Mouse (Mus musculus): Measurements from ENCODE around the gene Grap2. TPM values are rescaled to one million over a fixed set of nuclear protein-coding genes. Genes with fewer than 3 reads are reported as not detected.

Grap2 gene
- 1 to 10 TPM; 1.0 to 1.6 TPM for total RNA-seq (2021)

DNA sequence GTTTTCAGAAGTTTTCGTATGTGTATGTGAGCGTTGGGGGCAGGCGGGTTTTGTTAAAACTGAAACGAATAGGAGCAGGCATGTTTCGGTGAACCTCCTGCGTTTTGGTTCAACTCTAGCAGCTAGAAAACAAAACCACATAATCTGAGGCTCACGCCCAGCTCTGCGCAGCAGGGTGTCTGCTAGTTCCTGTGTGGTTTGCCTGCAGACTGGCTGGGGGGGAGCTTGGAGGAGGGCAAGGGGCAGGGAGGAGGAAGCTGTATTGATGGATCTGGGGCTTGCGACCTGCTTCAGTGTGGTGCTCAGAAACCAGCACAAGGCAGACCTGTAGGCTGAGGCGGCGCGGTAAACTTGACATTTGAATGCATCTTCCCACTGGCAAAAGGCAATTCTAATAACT lies at the start of gene Grap2:
Grap2 (plus strand) TSS at position 304 of the 400 bp plus-strand sequence.
- no peak for DNase-seq (ENCODE audit: low spot score)
- intact Hi-C loops (cut with DNase I), result no loop called here

DNA sequence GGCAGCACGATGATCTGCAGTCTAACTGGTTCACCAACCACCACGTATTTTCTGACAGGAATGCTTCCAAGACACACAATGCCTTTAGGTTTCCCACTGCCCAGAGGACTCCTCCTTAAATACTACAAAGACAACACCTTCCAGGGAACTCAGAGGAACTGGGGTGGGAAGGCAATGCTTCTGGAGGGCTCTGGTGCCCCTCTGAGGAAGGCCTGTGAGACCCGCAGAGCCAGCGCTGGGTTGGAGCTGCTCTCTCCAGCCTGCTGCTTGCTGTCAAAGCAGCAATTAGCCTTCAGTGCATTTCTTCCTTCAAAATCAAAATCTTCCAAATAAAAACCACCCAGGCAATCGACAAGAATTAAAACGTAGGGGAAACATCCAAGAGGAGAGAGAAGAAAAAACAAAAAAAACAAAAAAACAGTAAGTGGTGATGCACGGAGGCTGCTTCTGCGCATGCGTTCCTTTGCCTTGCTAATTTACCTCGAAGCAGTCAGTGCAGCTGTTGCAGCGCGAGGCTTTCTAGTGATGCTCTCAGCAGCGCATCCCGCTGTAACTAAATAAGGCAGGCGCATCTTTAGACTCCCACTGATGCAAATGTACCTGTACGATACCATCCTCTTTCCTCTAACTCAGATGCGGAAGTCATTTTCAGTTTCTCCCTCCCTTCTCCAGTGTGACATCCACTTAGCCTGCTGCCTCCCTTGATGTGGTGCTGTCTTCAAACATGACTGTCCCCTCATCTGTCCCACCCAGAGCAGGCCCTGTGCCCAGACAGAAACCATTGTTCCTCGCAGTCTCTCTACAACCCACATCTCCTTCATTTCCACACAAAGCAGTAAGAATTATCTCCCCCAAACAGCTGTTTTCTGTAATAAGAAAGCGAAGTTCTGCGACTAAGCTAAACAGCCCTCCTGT lies 42.2 kb upstream of the Grap2 start:
- no peak for DNase-seq (ENCODE audit: low spot score)
- intact Hi-C loops (cut with DNase I), result no loop called here

GRCm38 (mm10) chr15:80531026-80531425 lies 41.4 kb upstream of the Grap2 start:
- DNase-seq (ENCODE audit: low spot score), result no peak
- intact Hi-C loops (cut with DNase I), result no loop called here

DNA sequence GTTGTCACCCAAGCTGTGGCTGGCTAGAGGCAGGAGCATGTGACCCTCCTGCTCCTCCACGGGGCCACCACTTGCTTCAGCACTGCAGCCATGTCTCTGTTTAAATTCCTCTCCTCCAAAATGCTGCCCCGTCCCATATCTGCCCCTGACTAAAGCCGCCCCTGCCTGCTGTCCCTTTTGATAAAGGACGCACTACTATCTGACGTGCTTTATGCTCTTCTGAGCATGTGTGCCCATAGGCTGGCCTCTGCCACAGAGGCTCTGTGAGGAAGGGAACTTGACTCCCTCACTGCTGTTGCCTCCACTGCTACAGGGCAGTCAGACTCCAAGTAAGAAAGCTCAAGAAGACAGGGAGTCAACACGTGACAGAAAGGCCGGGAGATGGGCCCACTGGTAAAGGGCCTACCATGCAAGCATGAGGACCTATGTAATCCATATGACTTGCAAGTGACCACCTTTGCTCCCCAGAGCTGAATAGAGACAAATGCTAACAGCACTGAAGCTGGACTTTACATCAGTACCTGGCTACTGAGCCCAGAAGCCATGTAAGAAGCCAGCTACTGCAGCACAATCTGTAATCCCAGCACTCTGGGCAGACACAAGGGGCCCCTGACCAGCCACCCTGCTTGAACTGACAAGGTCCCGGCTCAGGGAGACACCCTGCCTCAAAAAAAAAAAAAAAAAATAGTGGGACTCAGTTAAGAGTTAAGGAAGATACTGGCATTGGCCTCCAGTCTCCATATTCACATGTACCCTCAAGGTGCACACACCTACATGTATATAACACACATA lies 39.9 kb upstream of the Grap2 start:
- no peak for DNase-seq (ENCODE audit: low spot score)
- intact Hi-C loops (cut with DNase I), result no loop called here

DNA sequence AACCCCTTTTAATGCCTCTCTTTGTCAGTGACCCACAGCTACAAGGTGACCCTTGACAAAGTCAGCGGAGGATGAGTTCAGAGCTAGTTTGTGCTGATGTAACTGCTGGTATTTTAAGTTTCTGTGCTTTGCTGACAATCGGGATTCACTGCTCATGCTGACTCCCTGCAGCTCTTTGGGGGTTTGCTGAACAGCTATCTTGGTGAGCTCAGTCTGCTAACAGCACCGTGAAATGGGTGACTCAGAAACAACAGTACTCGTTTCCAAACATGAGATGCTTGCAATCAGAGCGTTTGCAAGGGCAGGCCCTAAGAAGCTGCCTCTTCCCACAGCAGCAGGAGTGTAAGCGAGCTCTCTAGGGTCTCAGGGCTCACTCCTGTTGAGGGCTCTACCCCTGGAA lies 39.1 kb upstream of the Grap2 start:
- intact Hi-C loops (cut with DNase I), result no loop called here
- DNase-seq (ENCODE audit: low spot score), result no peak

GRCm38 (mm10) chr15:80536051-80536450 lies 36.3 kb upstream of the Grap2 start:
- intact Hi-C loops (cut with DNase I), result no loop called here
- DNase-seq (ENCODE audit: low spot score), result no peak

GRCm38 (mm10) chr15:80538075-80538474 lies 34.3 kb upstream of the Grap2 start:
- DNase-seq (ENCODE audit: low spot score), result no peak
- intact Hi-C loops (cut with DNase I), result no loop called here

- intact Hi-C loops (cut with DNase I), result no loop called here
- no peak for DNase-seq (ENCODE audit: low spot score)
Observed at GRCm38 (mm10) chr15:80538671-80539340, 33.6 kb upstream of the Grap2 start.

- DNase-seq (ENCODE audit: low spot score), result no peak
- intact Hi-C loops (cut with DNase I), result no loop called here
Observed at GRCm38 (mm10) chr15:80544115-80544514, 28.3 kb upstream of the Grap2 start.

- intact Hi-C loops (cut with DNase I), result no loop called here
- no peak for DNase-seq (ENCODE audit: low spot score)
Observed at GRCm38 (mm10) chr15:80545430-80545829, 27.0 kb upstream of the Grap2 start.

- DNase-seq (ENCODE audit: low spot score), result no peak
- intact Hi-C loops (cut with DNase I), result no loop called here
Observed at GRCm38 (mm10) chr15:80554860-80555822, 17.3 kb upstream of the Grap2 start.

DNA sequence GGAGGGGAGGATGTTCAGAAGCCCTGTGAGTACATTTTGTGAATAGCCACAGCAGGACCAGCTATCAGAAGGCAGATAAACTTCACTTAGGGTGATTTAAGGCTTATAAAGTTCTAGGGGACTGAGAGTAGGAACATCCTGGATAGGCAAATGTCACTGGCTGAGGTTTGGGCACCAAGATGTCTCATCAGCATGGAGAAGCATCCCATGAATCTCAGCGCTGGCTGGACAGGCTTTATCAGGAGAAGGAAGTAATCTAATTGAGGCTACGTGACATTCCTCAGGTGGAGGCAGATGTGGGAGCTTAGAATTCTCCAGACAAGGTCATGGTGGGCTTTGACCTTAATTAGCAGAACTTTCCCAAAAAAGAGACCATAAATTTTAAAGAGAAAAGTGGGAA lies 16.4 kb upstream of the Grap2 start:
- DNase-seq (ENCODE audit: low spot score), result no peak
- intact Hi-C loops (cut with DNase I), result no loop called here

- no peak for DNase-seq (ENCODE audit: low spot score)
- intact Hi-C loops (cut with DNase I), result no loop called here
Observed at GRCm38 (mm10) chr15:80557745-80558144, 14.6 kb upstream of the Grap2 start.

DNA sequence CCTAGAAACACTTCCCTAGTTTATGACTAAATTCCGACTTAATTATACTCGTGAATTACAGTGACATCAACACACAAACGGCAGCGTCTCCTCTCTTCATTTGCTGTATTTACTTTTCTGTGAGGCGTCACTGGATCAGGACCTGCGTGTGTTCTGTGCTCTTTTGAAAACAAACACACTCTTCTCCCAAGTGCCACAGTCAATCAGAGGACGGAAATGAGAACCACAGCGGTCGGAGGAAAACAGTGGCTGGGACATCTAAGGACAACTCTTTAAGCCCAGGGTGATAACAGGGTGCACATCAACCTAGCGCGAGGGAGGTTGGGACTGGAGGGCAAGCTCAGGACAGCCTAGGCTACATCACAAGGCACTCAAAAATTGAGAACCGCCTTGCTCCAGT lies 12.9 kb upstream of the Grap2 start:
- DNase-seq (ENCODE audit: low spot score), result no peak
- intact Hi-C loops (cut with DNase I), result no loop called here

DNA sequence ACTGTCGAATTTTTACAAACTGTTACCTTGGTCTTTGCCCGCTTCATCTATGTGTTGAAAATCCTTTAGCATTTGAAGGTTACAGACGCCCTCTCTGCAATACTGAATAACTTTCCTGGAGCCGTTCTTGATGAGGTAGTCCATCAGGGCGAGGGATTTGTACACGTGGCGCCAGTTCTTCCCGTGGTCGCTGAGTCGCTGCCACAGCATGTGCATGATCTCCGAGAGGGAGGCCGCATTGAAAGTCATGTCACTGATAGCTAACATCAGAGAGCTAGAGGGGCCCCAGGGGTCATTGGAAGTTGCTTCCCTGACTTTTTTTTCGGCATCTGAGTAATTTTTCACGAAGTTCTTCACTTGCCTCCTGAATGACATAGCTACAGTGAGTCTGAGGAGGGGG lies 12.4 kb upstream of the Grap2 start:
- intact Hi-C loops (cut with DNase I), result no loop called here
- DNase-seq (ENCODE audit: low spot score), result no peak

DNA sequence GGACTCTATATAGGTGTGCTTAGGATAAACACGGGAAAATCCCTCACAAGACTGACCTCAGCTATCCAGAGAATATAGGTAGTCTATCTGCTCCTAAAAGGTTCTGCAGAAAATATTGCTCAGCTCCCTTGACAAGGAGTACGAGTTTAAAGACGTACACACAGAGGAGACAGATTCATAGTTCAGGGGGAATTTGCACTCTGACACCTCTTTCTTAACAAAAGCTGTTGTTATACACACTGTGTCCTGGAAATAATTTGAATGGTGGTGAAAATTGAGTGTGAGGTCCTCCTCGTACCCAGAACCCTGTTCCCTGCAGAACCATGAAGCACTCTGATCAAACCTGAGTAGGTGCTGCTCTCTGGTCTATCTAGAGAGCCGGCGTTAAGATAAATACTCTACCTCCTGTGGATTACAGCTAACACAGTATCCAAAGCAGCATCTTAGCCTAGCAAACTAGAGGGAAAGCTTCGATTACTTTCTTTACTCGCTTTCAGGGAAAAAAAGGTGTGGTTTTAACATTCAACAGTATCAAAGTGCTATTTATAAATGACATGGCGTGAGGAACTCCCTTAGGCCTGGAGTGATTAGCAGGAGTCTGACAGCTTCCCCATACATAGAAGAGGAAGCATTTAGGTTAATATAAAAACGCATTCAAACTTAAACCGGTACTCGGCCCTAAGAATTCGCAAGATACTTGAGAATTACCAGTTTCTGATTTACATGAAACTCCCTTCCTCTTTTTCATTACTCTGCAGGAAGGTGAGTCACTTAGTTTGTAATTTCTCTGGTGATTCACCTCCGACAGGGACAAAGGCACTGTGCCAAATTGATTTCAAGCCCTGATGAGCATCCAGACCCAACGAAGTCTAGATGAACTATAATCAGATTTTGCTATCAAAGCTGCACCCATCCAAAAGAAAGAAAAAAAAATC lies 11.5 kb upstream of the Grap2 start:
- intact Hi-C loops (cut with DNase I), result no loop called here
- DNase-seq (ENCODE audit: low spot score), result no peak

DNA sequence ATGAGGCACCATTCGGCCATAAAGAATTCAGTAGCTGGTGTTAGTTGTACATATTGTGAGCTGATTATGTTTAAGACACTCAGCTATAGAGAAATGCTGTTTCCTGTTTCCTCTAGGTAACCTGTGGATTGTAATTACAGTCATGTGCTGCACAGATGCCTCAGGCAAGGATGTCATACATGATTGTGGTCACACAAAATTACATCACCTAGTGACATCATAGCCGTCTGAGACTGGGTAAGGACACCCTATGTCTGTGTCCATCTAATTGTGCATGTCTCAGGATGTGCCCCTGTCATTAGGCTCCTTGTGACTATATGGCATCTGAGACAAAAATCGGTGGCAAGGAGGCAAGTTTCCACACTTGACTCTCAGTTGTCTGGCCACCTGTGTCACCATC lies 9.9 kb upstream of the Grap2 start:
- intact Hi-C loops (cut with DNase I), result no loop called here
- DNase-seq (ENCODE audit: low spot score), result no peak

- DNase-seq (ENCODE audit: low spot score), result no peak
- intact Hi-C loops (cut with DNase I), result no loop called here
Observed at GRCm38 (mm10) chr15:80563634-80564208, 8.7 kb upstream of the Grap2 start.

Data from heart, postnatal 25 days (tissue).